Mouse (Mus musculus): ENCODE data around the gene Rnf212b. TPM values are rescaled to one million over a fixed set of nuclear protein-coding genes. Genes with fewer than 3 reads are reported as not detected.

Gene Rnf212b
- polyA plus RNA-seq, 1 experiment from 2014 or later = not detected

- H3K4me1 ChIP-seq (ENCODE audit: insufficient read depth) = peaks cover 12% of the 10 kb centered on the region
- ATAC-seq (no peak), DNase-seq (no peak)
- H3K9me3 ChIP-seq (ENCODE audit: low read length) = no peaks in the 10 kb centered on the region
- H3K36me3 ChIP-seq (replicated peaks; ENCODE audit: insufficient read depth, low read length) = no peaks in the 10 kb centered on the region
- H3K27me3 ChIP-seq (ENCODE audit: insufficient read depth, low read length) = peaks cover 33% of the 10 kb centered on the region
- no peak overlapping the region for H3K9ac ChIP-seq (replicated peaks)
- 63% methylated on average over 6 of the region's 6 CpGs for WGBS (ENCODE audit: insufficient replicate concordance)
- H3K4me2 ChIP-seq (ENCODE audit: low read depth, low read length) = no peak overlapping the region
- TF ChIP-seq CTCF (IDR thresholded peaks at IDR 0.05; ENCODE audit: low read depth) = no peak
- no peak for TF ChIP-seq EP300 (IDR thresholded peaks at IDR 0.05; ENCODE audit: low read depth)
- no peak overlapping the region for H3K27ac ChIP-seq (ENCODE audit: low read depth)
- no peak overlapping the region for H3K4me3 ChIP-seq (ENCODE audit: low read depth, low read length)
Observed at GRCm38 (mm10) chr14:54782971-54783370, 31.0 kb upstream of the Rnf212b start.

- no peaks in the 10 kb centered on the region for H3K9me3 ChIP-seq (ENCODE audit: low read length)
- peak; percentile 82 for DNase-seq
- H3K4me2 ChIP-seq (ENCODE audit: low read depth, low read length) = no peak overlapping the region
- H3K9ac ChIP-seq (replicated peaks) = no peak overlapping the region
- peaks cover 7% of the 10 kb centered on the region for H3K4me1 ChIP-seq (ENCODE audit: insufficient read depth)
- no peaks in the 10 kb centered on the region for H3K36me3 ChIP-seq (replicated peaks; ENCODE audit: insufficient read depth, low read length)
- WGBS (ENCODE audit: insufficient replicate concordance) = 58% methylated on average over 4 of the region's 4 CpGs
- no peak overlapping the region for H3K4me3 ChIP-seq (ENCODE audit: low read depth, low read length)
- H3K27ac ChIP-seq (ENCODE audit: low read depth) = no peak overlapping the region
- peaks cover 22% of the 10 kb centered on the region for H3K27me3 ChIP-seq (ENCODE audit: insufficient read depth, low read length)
- no peak for TF ChIP-seq EP300 (IDR thresholded peaks at IDR 0.05; ENCODE audit: low read depth)
- TF ChIP-seq CTCF (IDR thresholded peaks at IDR 0.05; ENCODE audit: low read depth) = peak; percentile 90
- no peak for ATAC-seq
Observed at GRCm38 (mm10) chr14:54785898-54786297, 28.0 kb upstream of the Rnf212b start.

- DNase-seq = no peak
- H3K9ac ChIP-seq (replicated peaks) = no peak overlapping the region
- H3K27me3 ChIP-seq (ENCODE audit: insufficient read depth, low read length) = peaks cover 18% of the 10 kb centered on the region
- ATAC-seq = no peak
- H3K4me2 ChIP-seq (ENCODE audit: low read depth, low read length) = no peak overlapping the region
- H3K36me3 ChIP-seq (replicated peaks; ENCODE audit: insufficient read depth, low read length) = no peaks in the 10 kb centered on the region
- no peak overlapping the region for H3K4me3 ChIP-seq (ENCODE audit: low read depth, low read length)
- 73% methylated on average over 10 of the region's 10 CpGs for WGBS (ENCODE audit: insufficient replicate concordance)
- H3K27ac ChIP-seq (ENCODE audit: low read depth) = no peak overlapping the region
- TF ChIP-seq CTCF (IDR thresholded peaks at IDR 0.05; ENCODE audit: low read depth) (no peak), EP300 (IDR thresholded peaks at IDR 0.05; ENCODE audit: low read depth) (no peak)
- H3K4me1 ChIP-seq (ENCODE audit: insufficient read depth) = peaks cover 5% of the 10 kb centered on the region
- H3K9me3 ChIP-seq (ENCODE audit: low read length) = no peaks in the 10 kb centered on the region
Observed at GRCm38 (mm10) chr14:54786489-54786888, 27.5 kb upstream of the Rnf212b start.

GRCm38 (mm10) chr14:54787226-54787625 is 26.7 kb upstream of the Rnf212b start:
- ATAC-seq = no peak

GRCm38 (mm10) chr14:54788231-54788630 is 25.7 kb upstream of the Rnf212b start:
- Histone ChIP-seq H3K27me3 (ENCODE audit: insufficient read depth, low read length) (peaks cover 5% of the 10 kb centered on the region), H3K9me3 (ENCODE audit: low read length) (no peaks in the 10 kb centered on the region), H3K27ac (ENCODE audit: low read depth) (no peak overlapping the region), H3K4me3 (ENCODE audit: low read depth, low read length) (no peak overlapping the region), H3K4me2 (ENCODE audit: low read depth, low read length) (no peak overlapping the region), H3K9ac (replicated peaks) (no peak overlapping the region), H3K36me3 (replicated peaks; ENCODE audit: insufficient read depth, low read length) (no peaks in the 10 kb centered on the region), H3K4me1 (ENCODE audit: insufficient read depth) (peaks cover 2% of the 10 kb centered on the region; the same call in 1 of the 2 replicates)
- TF ChIP-seq CTCF (IDR thresholded peaks at IDR 0.05; ENCODE audit: low read depth) = no peak
- TF ChIP-seq EP300 (IDR thresholded peaks at IDR 0.05; ENCODE audit: low read depth) = no peak
- ATAC-seq (no peak), DNase-seq (no peak)
- WGBS (ENCODE audit: insufficient replicate concordance) = 56% methylated on average over 5 of the region's 5 CpGs

More at GRCm38 (mm10) chr14:54787226-54787625, 26.7 kb upstream of the Rnf212b start:
- TF ChIP-seq CTCF (IDR thresholded peaks at IDR 0.05; ENCODE audit: low read depth) (peak; percentile 60), EP300 (IDR thresholded peaks at IDR 0.05; ENCODE audit: low read depth) (no peak)
- 67% methylated on average over 4 of the region's 4 CpGs for WGBS (ENCODE audit: insufficient replicate concordance)
- DNase-seq = no peak
- H3K4me1 ChIP-seq (ENCODE audit: insufficient read depth) = peaks cover 2% of the 10 kb centered on the region; the same call in 1 of the 2 replicates
- no peak overlapping the region for H3K4me3 ChIP-seq (ENCODE audit: low read depth, low read length)
- no peak overlapping the region for H3K27ac ChIP-seq (ENCODE audit: low read depth)
- H3K4me2 ChIP-seq (ENCODE audit: low read depth, low read length) = no peak overlapping the region
- H3K36me3 ChIP-seq (replicated peaks; ENCODE audit: insufficient read depth, low read length) = no peaks in the 10 kb centered on the region
- H3K9me3 ChIP-seq (ENCODE audit: low read length) = no peaks in the 10 kb centered on the region
- H3K9ac ChIP-seq (replicated peaks) = no peak overlapping the region
- peaks cover 11% of the 10 kb centered on the region for H3K27me3 ChIP-seq (ENCODE audit: insufficient read depth, low read length)

- H3K27ac ChIP-seq (ENCODE audit: low read depth) = no peak overlapping the region
- no peaks in the 10 kb centered on the region for H3K36me3 ChIP-seq (replicated peaks; ENCODE audit: insufficient read depth, low read length)
- no peak for ATAC-seq
- TF ChIP-seq EP300 (IDR thresholded peaks at IDR 0.05; ENCODE audit: low read depth) (no peak), CTCF (IDR thresholded peaks at IDR 0.05; ENCODE audit: low read depth) (no peak)
- DNase-seq = no peak
- no peaks in the 10 kb centered on the region for H3K9me3 ChIP-seq (ENCODE audit: low read length)
- no peaks in the 10 kb centered on the region for H3K27me3 ChIP-seq (ENCODE audit: insufficient read depth, low read length)
- H3K9ac ChIP-seq (replicated peaks) = no peak overlapping the region
- 0 out of 2 replicates have a peak, but pooled peaks cover 3% of the 10 kb centered on the region for H3K4me1 ChIP-seq (ENCODE audit: insufficient read depth)
- no peak overlapping the region for H3K4me2 ChIP-seq (ENCODE audit: low read depth, low read length)
- 68% methylated on average over 6 of the region's 6 CpGs for WGBS (ENCODE audit: insufficient replicate concordance)
- no peak overlapping the region for H3K4me3 ChIP-seq (ENCODE audit: low read depth, low read length)
Observed at GRCm38 (mm10) chr14:54792166-54792565, 21.8 kb upstream of the Rnf212b start.

GRCm38 (mm10) chr14:54793351-54793750 is 20.6 kb upstream of the Rnf212b start:
- H3K27ac ChIP-seq (ENCODE audit: low read depth) = no peak overlapping the region
- TF ChIP-seq EP300 (IDR thresholded peaks at IDR 0.05; ENCODE audit: low read depth) (no peak), CTCF (IDR thresholded peaks at IDR 0.05; ENCODE audit: low read depth) (no peak)
- H3K4me3 ChIP-seq (ENCODE audit: low read depth, low read length) = no peak overlapping the region
- 24% methylated on average over 1 of the region's 1 CpGs for WGBS (ENCODE audit: insufficient replicate concordance)
- no peaks in the 10 kb centered on the region for H3K27me3 ChIP-seq (ENCODE audit: insufficient read depth, low read length)
- H3K36me3 ChIP-seq (replicated peaks; ENCODE audit: insufficient read depth, low read length) = no peaks in the 10 kb centered on the region
- ATAC-seq (no peak), DNase-seq (no peak)
- H3K4me1 ChIP-seq (ENCODE audit: insufficient read depth) = 0 out of 2 replicates have a peak, but pooled peaks cover 3% of the 10 kb centered on the region
- no peak overlapping the region for H3K4me2 ChIP-seq (ENCODE audit: low read depth, low read length)
- H3K9me3 ChIP-seq (ENCODE audit: low read length) = no peaks in the 10 kb centered on the region
- H3K9ac ChIP-seq (replicated peaks) = no peak overlapping the region
